Mouse (Mus musculus) olfactory bulb, adult 2 months (tissue): ENCODE results near the gene BC017158.
"Not testable (repeated sequence)": the region's sequence is repeated elsewhere in the genome, so short reads cannot be mapped to it uniquely, and the experiment has no call there.

Experiments
- CTCF ChIP-seq: fragments of 200-500 bp; IDR thresholded peaks from 2 replicates; pipeline ENCODE4 v1.5.1; 2012; ENCODE audit warnings: low read depth, mild to moderate bottlenecking, low read length, moderate library complexity; ENCODE audit not compliant: insufficient read depth
- POLR2A ChIP-seq: fragments of 200-500 bp; IDR thresholded peaks from 2 replicates; pipeline ENCODE4 v1.6.1; 2012; ENCODE audit warnings: mild to moderate bottlenecking, low read depth, low read length, moderate library complexity; ENCODE audit not compliant: insufficient read depth

- not testable (repeated sequence) for TF ChIP-seq POLR2A, CTCF
Observed at GRCm38 (mm10) chr7:128340321-128340720, 42.4 kb upstream of the BC017158 start.
